Mouse (Mus musculus) adrenal gland, adult 10 weeks (tissue): ENCODE measurements around the gene Ccl20. TPM values are rescaled to one million over a fixed set of nuclear protein-coding genes. Genes with fewer than 3 reads are reported as not detected.

Source experiments
- polyA plus RNA-seq: library from polyadenylated mRNA; stranded (reverse); fragments of 350-450 nt; fragmentation: Illumina TruSeq; extraction: RNeasy Lipid Tissue Mini Kit (QIAGEN cat#74804); gene quantifications from one replicate; pipeline ENCODE4 v1.2.3, GENCODE M21; 2014; ENCODE audit warnings: low read depth, low replicate concordance

The Ccl20 gene
- not detected for polyA plus RNA-seq

GRCm38 (mm10) chr1:83116447-83117137 lies at the start of gene Ccl20:
TSS of gene Ccl20 (plus strand) at chr1:83116766.

GRCm38 (mm10) chr1:83159603-83160002 lies 43.0 kb downstream of the Ccl20 start, which contains the start of gene Daw1:
TSS of gene Daw1 (plus strand) at chr1:83159752.

Other genes with a start within 250 kb of the Ccl20 start
- gene A030005L19Rik, start 203.4 kb upstream of the Ccl20 start, polyA plus RNA-seq, result not detected
- gene A030014E15Rik, start 191.8 kb upstream of the Ccl20 start, polyA plus RNA-seq, result not detected
- gene Gm6217, start 185.4 kb upstream of the Ccl20 start, polyA plus RNA-seq, result not detected
- not detected for gene A030003K21Rik, start 173.4 kb upstream of the Ccl20 start, polyA plus RNA-seq
- gene Gm7544, start 160.8 kb upstream of the Ccl20 start, polyA plus RNA-seq, result not detected
- not detected for gene Gm47955, start 156.5 kb upstream of the Ccl20 start, polyA plus RNA-seq
- gene Gm47959, start 116.2 kb upstream of the Ccl20 start, polyA plus RNA-seq, result not detected
- gene Slc19a3, start 78.3 kb upstream of the Ccl20 start, polyA plus RNA-seq, result 1.0 TPM
- gene Krtap28-10, start 74.3 kb upstream of the Ccl20 start, polyA plus RNA-seq, result not detected
- not detected for gene Gm47969, start 71.8 kb upstream of the Ccl20 start, polyA plus RNA-seq
- not detected for gene A030005K14Rik, start 57.4 kb upstream of the Ccl20 start, polyA plus RNA-seq
- gene Krtap28-13, start 55.8 kb upstream of the Ccl20 start, polyA plus RNA-seq, result not detected
- not detected for gene Daw1, start 43.0 kb downstream of the Ccl20 start, polyA plus RNA-seq